Mouse (Mus musculus) MEL (cell line): ENCODE data around the gene Pip5k1c.

Source experiments
- BHLHE40 ChIP-seq: IDR thresholded peaks from 2 replicates; pipeline ENCODE4 v1.6.1; 2012; ENCODE audit warnings: low read depth, mild to moderate bottlenecking, inconsistent platforms, low read length, improper control_type of control experiment, borderline replicate concordance
- CTCF ChIP-seq, 3 experiments: IDR thresholded peaks in 2 of 3; conservative IDR thresholded peaks in 1 of 3; 2 replicates each; pipeline ENCODE4 v1.5.1; 2011 to 2012; ENCODE audit warnings: low read length in 3 of 3, low read depth in 2 of 3, mild to moderate bottlenecking in 2 of 3, improper control_type of control experiment in 1 of 3, inconsistent platforms in 1 of 3, mixed read lengths in 1 of 3, moderate library complexity in 1 of 3; ENCODE audit not compliant: control insufficient read depth in 1 of 3, insufficient read depth in 1 of 3, poor library complexity in 1 of 3, severe bottlenecking in 1 of 3
- E2F4 ChIP-seq: IDR thresholded peaks from 2 replicates; pipeline ENCODE4 v1.6.1; 2011; ENCODE audit warnings: low read depth, low read length, improper control_type of control experiment, borderline replicate concordance
- KAT2A ChIP-seq: conservative IDR thresholded peaks from 2 replicates; pipeline ENCODE4 v1.6.1; 2012; ENCODE audit warnings: low read depth, low read length, improper control_type of control experiment, inconsistent platforms
- MAZ ChIP-seq: IDR thresholded peaks from 2 replicates; pipeline ENCODE4 v1.6.1; 2012; ENCODE audit warnings: low read depth, mild to moderate bottlenecking, inconsistent platforms, low read length, improper control_type of control experiment
- MYB ChIP-seq: IDR thresholded peaks from 2 replicates; pipeline ENCODE4 v1.6.1; 2011; ENCODE audit warnings: mild to moderate bottlenecking, low read depth, low read length, improper control_type of control experiment
- POLR2A ChIP-seq, 2 experiments: IDR thresholded peaks; 2 replicates each; pipeline ENCODE4 v1.6.1; 2011 to 2012; ENCODE audit warnings: low read length in 2 of 2, mild to moderate bottlenecking in 2 of 2, control low read depth in 1 of 2, improper control_type of control experiment in 1 of 2, low read depth in 1 of 2, moderate library complexity in 1 of 2; ENCODE audit not compliant: control insufficient read depth in 1 of 2, insufficient read depth in 1 of 2, poor library complexity in 1 of 2
- RAD21 ChIP-seq: IDR thresholded peaks from 2 replicates; pipeline ENCODE4 v1.6.1; 2011; ENCODE audit warnings: mild to moderate bottlenecking, low read depth, low read length, improper control_type of control experiment
- TBP ChIP-seq: IDR thresholded peaks from 2 replicates; pipeline ENCODE4 v1.8.0; 2011; ENCODE audit warnings: low read depth, low read length, improper control_type of control experiment
- TCF12 ChIP-seq: IDR thresholded peaks from 2 replicates; pipeline ENCODE4 v1.6.1; 2014; ENCODE audit warnings: low read depth, mild to moderate bottlenecking, inconsistent platforms, low read length, improper control_type of control experiment, moderate library complexity
- USF1 ChIP-seq: IDR thresholded peaks from 2 replicates; pipeline ENCODE4 v1.6.1; 2014; ENCODE audit warnings: low read depth, mild to moderate bottlenecking, inconsistent platforms, low read length, improper control_type of control experiment, moderate library complexity
- ZC3H11A ChIP-seq: IDR thresholded peaks from 2 replicates; pipeline ENCODE4 v1.6.1; 2012; ENCODE audit warnings: low read depth, mild to moderate bottlenecking, inconsistent platforms, low read length, improper control_type of control experiment
- ZMIZ1 ChIP-seq: IDR thresholded peaks from 2 replicates; pipeline ENCODE4 v1.6.1; 2012; ENCODE audit warnings: low read depth, mild to moderate bottlenecking, inconsistent platforms, low read length, improper control_type of control experiment, moderate library complexity

DNA sequence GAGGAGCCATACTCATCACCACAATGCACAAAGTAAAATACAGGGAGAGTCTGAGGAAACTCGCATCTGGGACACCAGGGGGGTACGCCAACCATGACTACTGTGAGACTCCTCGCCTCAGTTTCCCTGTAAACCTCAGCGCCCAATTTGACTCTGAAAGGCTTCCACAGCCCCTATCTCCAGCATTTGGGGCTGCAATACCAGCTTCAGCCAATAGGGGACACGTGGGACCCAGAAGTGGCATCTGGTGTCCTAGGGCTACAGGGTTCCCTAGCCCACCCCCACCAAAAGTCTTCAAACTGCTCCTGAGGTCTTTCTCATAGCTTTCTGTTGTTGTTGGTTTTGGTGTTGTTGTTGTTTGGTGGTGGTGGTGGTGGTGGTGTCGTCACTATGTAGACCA is 4.2 kb upstream of the Pip5k1c start:
- TF ChIP-seq ZMIZ1 (no peak), RAD21 (peak; percentile 11), POLR2A (IDR thresholded peaks at IDR 0.05; ENCODE audit: control insufficient read depth in 1 of 2, insufficient read depth in 1 of 2, low read depth in 1 of 2, low read length in 2 of 2, poor library complexity in 1 of 2) (no peak), TBP (no peak), USF1 (no peak), TCF12 (no peak), CTCF (IDR thresholded peaks at IDR 0.05 in 2 of 3, conservative IDR thresholded peaks at IDR 0.05 in 1 of 3; ENCODE audit: control insufficient read depth in 1 of 3, insufficient read depth in 1 of 3, low read depth in 2 of 3, low read length in 3 of 3, poor library complexity in 1 of 3, severe bottlenecking in 1 of 3) (peak; percentile 63 to 83 (median 65)), MYB (no peak), KAT2A (no peak), E2F4 (no peak), ZC3H11A (no peak), MAZ (no peak), BHLHE40 (no peak)
